In the genomic region with DNA sequence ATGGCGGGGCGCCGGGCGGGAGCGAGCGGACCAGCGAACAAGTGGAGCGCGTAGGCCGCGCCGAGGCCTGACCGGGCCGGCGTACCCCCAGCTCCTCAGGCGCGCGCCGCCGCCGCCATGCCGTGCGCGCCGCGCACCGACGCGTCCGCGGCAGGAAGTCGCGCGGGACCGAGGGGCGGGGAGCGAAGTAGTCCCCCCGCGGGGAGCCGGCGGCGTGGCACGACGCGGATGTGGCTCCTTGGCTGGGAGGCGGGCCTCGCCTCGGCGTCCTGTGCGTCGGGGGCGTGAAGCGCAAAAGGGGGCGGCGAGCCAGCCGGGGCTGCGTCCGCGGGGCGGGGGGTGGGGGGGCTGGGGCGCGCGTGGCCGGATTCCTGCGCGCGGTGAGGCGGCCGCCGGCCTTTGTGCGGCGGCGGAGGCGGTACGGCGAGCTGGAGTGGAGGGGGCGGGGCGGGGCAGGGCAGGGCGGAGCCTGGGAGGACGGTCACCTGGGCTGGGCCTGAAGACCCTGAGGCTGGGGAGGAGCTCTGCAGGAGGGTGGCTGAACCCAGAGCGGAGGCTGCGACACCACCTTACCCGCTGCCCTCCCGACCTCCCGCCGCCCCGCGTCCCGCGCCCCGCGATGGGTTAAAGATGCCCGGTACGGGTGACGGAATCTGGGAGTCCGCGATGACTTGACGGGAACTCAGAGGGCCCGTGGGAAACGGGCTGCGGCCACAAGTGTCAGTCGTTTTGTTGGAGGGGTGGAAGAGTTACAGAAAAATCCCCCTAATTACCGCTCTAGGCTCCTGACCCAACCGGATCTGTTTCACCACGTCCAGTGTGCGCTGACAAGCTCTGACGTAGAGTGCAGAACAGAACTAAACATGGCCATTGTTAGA, we compare ENCODE assay signal across 8 mouse cellular contexts. TPM values are rescaled to one million over a fixed set of nuclear protein-coding genes. Genes with fewer than 3 reads are reported as not detected.
A peak's percentile ranks its signal among the peaks of the same experiment; 100 is the strongest.
DNase-seq lines count a peak whose midpoint lies in the region; ATAC-seq lines count a peak whose summit lies in the region.

A gene (minus strand): TSS at position 226 of the 878 bp plus-strand sequence.

- peak; percentile 90 for DNase-seq in T-cell, adult 2 months (ENCODE audit: low spot score)
- DNase-seq in cerebellum, postnatal 36 days, result peak; percentile 87 to 94
- DNase-seq in frontal cortex, postnatal 36 days (ENCODE audit: low spot score in 2 of 2), result peak; percentile 87 to 90
- DNase-seq in hindbrain, embryonic 14.5 days (ENCODE audit: low spot score), result peak; percentile 89
- DNase-seq in layer of hippocampus, postnatal 25 days (ENCODE audit: extremely low spot score in 1 of 2, low spot score in 1 of 2), result peak; percentile 66 to 88
- peak; percentile 91 for DNase-seq in lung, postnatal 14 days
- peak; percentile 75 for DNase-seq in retina, adult 2 months (ENCODE audit: low read depth, low spot score)
- DNase-seq in thymus, postnatal 25 days, result peak; percentile 92

- peak; percentile 83 for ATAC-seq in hindbrain, embryonic 14.5 days (ENCODE audit: low FRiP score)

- peak within 1 kb of the TSS; percentile 69 for H3K4me2 ChIP-seq in hindbrain, embryonic 14.5 days (replicated peaks)

- H3K27me3 ChIP-seq in hindbrain, embryonic 14.5 days (ENCODE audit: control insufficient read depth, insufficient read depth, low read length), result no peaks in the 10 kb centered on the region

- no peaks in the 10 kb centered on the region for H3K9me3 ChIP-seq in hindbrain, embryonic 14.5 days (ENCODE audit: control insufficient read depth, low read length)

- H3K9ac ChIP-seq in hindbrain, embryonic 14.5 days, result peak within 1 kb of the TSS; percentile 99

- peak within 1 kb of the TSS; percentile 98 for H3K27ac ChIP-seq in hindbrain, embryonic 14.5 days

- under 1% methylated on average over 98 of the region's 107 CpGs for WGBS in hindbrain, embryonic 14.5 days

- H3K4me1 ChIP-seq in hindbrain, embryonic 14.5 days (replicated peaks; ENCODE audit: control insufficient read depth, insufficient read depth, low read length), result peaks cover 18% of the 10 kb centered on the region

- H3K36me3 ChIP-seq in hindbrain, embryonic 14.5 days (replicated peaks; ENCODE audit: control insufficient read depth, insufficient read depth), result peaks cover 30% of the 10 kb centered on the region

- peak within 1 kb of the TSS; percentile 98 for H3K4me3 ChIP-seq in hindbrain, embryonic 14.5 days (replicated peaks; ENCODE audit: low read length)

RNA-seq across cellular contexts. Expression of the gene that starts here (rescaled TPM):
- polyA plus RNA-seq in hindbrain, embryonic 14.5 days (2014; fragmentation: Nextera tagmentation; extraction: Ambion mirVana), result 316 and 319 TPM in 2 replicates
- total RNA-seq in layer of hippocampus, postnatal 25 days (2021), result 100 to 1,000 TPM; 120 to 147 TPM

Comparison
In these comparisons a context has a peak if more than half of its experiments do, and no peak if none do; other contexts are left out.
1. Peak in every context shown above with its lines: DNase-seq, ATAC-seq, H3K4me3 ChIP-seq and H3K27ac ChIP-seq.